Comparison of ENCODE assay signal across 17 mouse cellular contexts in genomic region chr4:133121416-133121815, GRCm38 (mm10). TPM values are rescaled to one million over a fixed set of nuclear protein-coding genes. Genes with fewer than 3 reads are reported as not detected.
DNase-seq lines count a peak whose midpoint lies in the region; ATAC-seq and TF ChIP-seq lines count a peak whose summit lies in the region.
"Had no signal": no experiment of that assay in that cellular context is flagged by ENCODE, and none has a peak within 500 bp of the region (broad histone marks: within the 10 kb centered on the region; RNA-seq: fewer than 3 reads in every experiment).

No protein-coding gene starts in this region.

- no peak for TF ChIP-seq EP300 in heart, postnatal 0 days (IDR thresholded peaks at IDR 0.05; ENCODE audit: low read depth)
- 0 out of 2 replicates have a peak, but pooled peaks have one; percentile 6 for TF ChIP-seq EP300 in ES-Bruce4 (IDR thresholded peaks at IDR 0.05; ENCODE audit: insufficient read depth, low read depth, low read length)

- no peak overlapping the region for H3K4me2 ChIP-seq in heart, postnatal 0 days (ENCODE audit: low read depth, low read length)
- no peak overlapping the region for H3K4me2 ChIP-seq in embryonic facial prominence, embryonic 15.5 days (replicated peaks)
- H3K4me2 ChIP-seq: forebrain, embryonic 15.5 days; liver, embryonic 15.5 days; midbrain, embryonic 12.5 days; neural tube, embryonic 13.5 days had no signal

- H3K36me3 ChIP-seq in heart, postnatal 0 days (replicated peaks; ENCODE audit: control insufficient read depth, insufficient read depth, low read length): no peaks in the 10 kb centered on the region
- peaks cover 9% of the 10 kb centered on the region; the same call in 1 of the 2 replicates for H3K36me3 ChIP-seq in E14TG2a.4 (ENCODE audit: insufficient read depth, low read length)
- H3K36me3 ChIP-seq in ES-Bruce4 (ENCODE audit: control insufficient read depth, insufficient read depth, low read length, poor library complexity, severe bottlenecking): no peaks in the 10 kb centered on the region
- no peaks in the 10 kb centered on the region for H3K36me3 ChIP-seq in embryonic facial prominence, embryonic 15.5 days
- H3K36me3 ChIP-seq: forebrain, embryonic 15.5 days; liver, embryonic 15.5 days; midbrain, embryonic 12.5 days; neural tube, embryonic 13.5 days had no signal

- H3K27me3 ChIP-seq in heart, postnatal 0 days (ENCODE audit: control insufficient read depth, insufficient read depth, low read length): no peaks in the 10 kb centered on the region
- H3K27me3 ChIP-seq in E14TG2a.4 (ENCODE audit: insufficient read depth, low read length): no peaks in the 10 kb centered on the region
- no peaks in the 10 kb centered on the region for H3K27me3 ChIP-seq in ES-Bruce4 (ENCODE audit: control insufficient read depth, insufficient read depth, low read length, poor library complexity, severe bottlenecking)
- no peaks in the 10 kb centered on the region for H3K27me3 ChIP-seq in embryonic facial prominence, embryonic 15.5 days
- H3K27me3 ChIP-seq: forebrain, embryonic 15.5 days; liver, embryonic 15.5 days; neural tube, embryonic 13.5 days had no signal

- intact Hi-C loops in heart, postnatal 10 days (cut with DNase I): no loop called here

- TF ChIP-seq POLR2A in ES-Bruce4 (IDR thresholded peaks at IDR 0.05; ENCODE audit: insufficient read depth, low read length): no peak

- H3K9me3 ChIP-seq in heart, postnatal 0 days (replicated peaks; ENCODE audit: control insufficient read depth, low read length): 0 out of 2 replicates have a peak, but pooled peaks cover 5% of the 10 kb centered on the region
- H3K9me3 ChIP-seq in E14TG2a.4 (ENCODE audit: low read length) (peaks cover 6% of the 10 kb centered on the region), ES-Bruce4 (replicated peaks; ENCODE audit: control insufficient read depth, insufficient read depth, low read length, poor library complexity, severe bottlenecking) (peaks cover 7% of the 10 kb centered on the region; the same call in 1 of the 2 replicates)
- H3K9me3 ChIP-seq in embryonic facial prominence, embryonic 15.5 days (replicated peaks): no peaks in the 10 kb centered on the region
- H3K9me3 ChIP-seq: forebrain, embryonic 15.5 days; liver, embryonic 15.5 days; midbrain, embryonic 12.5 days had no signal

- 0 out of 2 replicates have a peak overlapping the region, but pooled peaks have one; percentile 35 for H3K27ac ChIP-seq in heart, postnatal 0 days (ENCODE audit: low read depth)
- H3K27ac ChIP-seq in ES-Bruce4 (ENCODE audit: insufficient read depth, low read length): peak overlapping the region; percentile 99
- H3K27ac ChIP-seq in embryonic facial prominence, embryonic 15.5 days (replicated peaks): 0 out of 2 replicates have a peak overlapping the region, but pooled peaks have one; percentile 44
- H3K27ac ChIP-seq: liver, embryonic 15.5 days; midbrain, embryonic 12.5 days; neural tube, embryonic 13.5 days had no signal

- H3K4me1 ChIP-seq in heart, postnatal 0 days (ENCODE audit: control insufficient read depth, insufficient read depth): peaks cover 16% of the 10 kb centered on the region
- H3K4me1 ChIP-seq in E14TG2a.4 (replicated peaks; ENCODE audit: low read depth, low read length) (peaks cover 76% of the 10 kb centered on the region), ES-Bruce4 (ENCODE audit: control insufficient read depth, insufficient read depth, low read length) (peaks cover 14% of the 10 kb centered on the region)
- H3K4me1 ChIP-seq in embryonic facial prominence, embryonic 15.5 days: peaks cover 52% of the 10 kb centered on the region

- WGBS in heart, postnatal 0 days: 75% methylated on average over 1 of the region's 1 CpGs
- 44% methylated on average over 1 of the region's 1 CpGs for WGBS in embryonic facial prominence, embryonic 15.5 days

- H3K9ac ChIP-seq in heart, postnatal 0 days (replicated peaks; ENCODE audit: low read depth, low read length): no peak overlapping the region
- peak overlapping the region; percentile 41; the same call in 1 of the 2 replicates for H3K9ac ChIP-seq in ES-Bruce4 (ENCODE audit: low read depth, poor library complexity, severe bottlenecking)
- no peak overlapping the region for H3K9ac ChIP-seq in embryonic facial prominence, embryonic 15.5 days
- H3K9ac ChIP-seq: forebrain, embryonic 15.5 days; liver, embryonic 15.5 days; midbrain, embryonic 12.5 days; neural tube, embryonic 13.5 days had no signal

- TF ChIP-seq CTCF in heart, postnatal 0 days (IDR thresholded peaks at IDR 0.05; ENCODE audit: low read depth): no peak
- TF ChIP-seq CTCF in E14TG2a.4 (conservative IDR thresholded peaks at IDR 0.05; ENCODE audit: low read length) (no peak), ES-Bruce4 (IDR thresholded peaks at IDR 0.05; ENCODE audit: low read depth, low read length) (no peak)

- no peak for ATAC-seq in heart, postnatal 0 days (ENCODE audit: insufficient read depth, low read depth)
- ATAC-seq in embryonic facial prominence, embryonic 15.5 days (ENCODE audit: insufficient number of reproducible peaks, low FRiP score, low TSS enrichment, low read depth): no peak
- ATAC-seq: CD4-positive, CD25-positive, alpha-beta regulatory T cell, adult 4 months; forebrain, embryonic 15.5 days had no signal

- no peak overlapping the region for H3K4me3 ChIP-seq in heart, postnatal 0 days (ENCODE audit: low read depth, low read length)
- H3K4me3 ChIP-seq in E14TG2a.4 (replicated peaks; ENCODE audit: low read length) (peak overlapping the region; percentile 48), ES-Bruce4 (ENCODE audit: low read depth, low read length) (no peak overlapping the region)
- H3K4me3 ChIP-seq in embryonic facial prominence, embryonic 15.5 days (replicated peaks): no peak overlapping the region
- H3K4me3 ChIP-seq: forebrain, embryonic 15.5 days; liver, embryonic 15.5 days; midbrain, embryonic 12.5 days; neural tube, embryonic 13.5 days had no signal

- DNase-seq in heart, postnatal 0 days (ENCODE audit: low spot score): no peak
- no peak for DNase-seq in heart, postnatal 10 days
- DNase-seq in adrenal gland, adult 2 months: no peak
- no peak for DNase-seq in kidney, adult 8-10 months
- DNase-seq in B cell, adult 2 months: no peak
- DNase-seq: adrenal gland, postnatal 14 days; lung, postnatal 10 days; right cerebral cortex, postnatal 4 days; thymus, adult 18-20 months had no signal

RNA-seq across cellular contexts. Expression of gene Wasf2, which starts 8.9 kb away (rescaled TPM):
- 54.5 and 119 TPM in 2 replicates for total RNA-seq in heart, postnatal 0 days (2014; rRNA removed; ENCODE audit: low replicate concordance)
- 55.4 and 62.4 TPM in 2 replicates for polyA plus RNA-seq in heart, postnatal 0 days (2015; fragmentation: Nextera tagmentation; extraction: Ambion mirVana)
- total RNA-seq in heart, postnatal 10 days (2021): 100 to 1,000 TPM; 134 to 164 TPM
- 102 and 103 TPM in 2 replicates for polyA plus RNA-seq in ES-Bruce4 (2011; ENCODE audit: insufficient read depth, insufficient read length, low read depth, missing spikeins)
- 116 and 118 TPM in 2 replicates for polyA plus RNA-seq in embryonic facial prominence, embryonic 15.5 days (2015; fragmentation: Nextera tagmentation; extraction: Ambion mirVana)
- 100 to 1,000 TPM in 1 of 2 experiments, 10 to 100 TPM in 1; 99.4 to 130 TPM for total RNA-seq in adrenal gland, adult 2 months (2021)
- polyA plus RNA-seq in adrenal gland, adult 2 months (2012; rRNA removed): 43.2 and 57.0 TPM in 2 replicates

Comparison
In these comparisons a context has a peak if more than half of its experiments do, and no peak if none do; other contexts are left out.
1. H3K27ac ChIP-seq: peak in every context shown above with its lines; median percentile 99 in ES-Bruce4; 44 in embryonic facial prominence, embryonic 15.5 days; 35 in heart, postnatal 0 days.